Mouse (Mus musculus) embryonic fibroblast, embryonic 13.5 days (primary cell): ENCODE measurements at regions not wholly inside any gene's neighbourhood (a gene's known extent, or its start where the extent isn't known, plus 50 kb on each side); places are given as distances from the start of the nearest gene placed in this dataset.
"Not testable (repeated sequence)": the region's sequence is repeated elsewhere in the genome, so short reads cannot be mapped to it uniquely, and the experiment has no call there.

Experiments
- CTCF ChIP-seq: IDR thresholded peaks from 2 replicates; pipeline ENCODE4 v1.5.1; 2011; ENCODE audit warnings: mild to moderate bottlenecking, control low read depth, low read length, moderate library complexity, borderline replicate concordance; ENCODE audit not compliant: insufficient read depth
- POLR2A ChIP-seq: IDR thresholded peaks from 2 replicates; pipeline ENCODE4 v1.6.1; 2011; ENCODE audit warnings: low read depth, mild to moderate bottlenecking, control low read depth, low read length, moderate library complexity

DNA sequence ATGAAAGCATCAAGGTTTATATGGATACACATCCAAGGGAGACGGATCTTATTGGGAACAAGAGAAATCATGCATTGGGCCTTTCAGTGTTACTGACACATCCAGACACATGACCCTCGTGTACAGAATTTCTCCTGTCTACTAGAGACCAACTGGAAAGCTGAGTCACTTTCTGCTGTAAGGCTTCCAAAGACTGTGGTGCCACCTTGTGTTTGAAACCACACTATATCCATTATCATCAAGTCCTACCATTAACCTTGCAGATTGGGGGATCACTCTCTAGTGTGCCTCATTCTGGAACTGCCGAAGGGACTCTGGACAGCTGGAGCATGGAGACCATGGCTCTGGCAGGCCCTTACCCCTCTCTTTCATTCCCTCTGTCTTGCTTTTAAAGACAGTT, 125.2 kb downstream of the Zxdb start:
- not testable (repeated sequence) for TF ChIP-seq CTCF, POLR2A
